ENCODE assay signal across 7 mouse cellular contexts in the genomic region with DNA sequence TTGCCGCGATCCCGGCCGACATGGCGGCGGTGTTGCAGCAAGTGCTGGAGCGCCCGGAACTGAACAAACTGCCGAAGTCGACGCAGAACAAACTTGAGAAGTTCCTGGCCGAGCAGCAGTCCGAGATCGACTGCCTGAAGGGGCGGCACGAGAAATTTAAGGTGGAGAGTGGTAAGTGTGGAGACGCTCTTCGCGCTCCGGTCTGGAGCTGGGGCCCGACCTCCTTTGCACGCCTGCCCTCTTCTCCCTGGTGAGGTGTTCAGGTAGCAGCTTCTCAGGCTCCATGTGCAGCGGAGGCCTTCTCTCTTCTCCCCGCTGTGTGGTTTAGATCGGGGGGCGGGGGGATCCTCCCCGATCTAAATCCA. TPM values are rescaled to one million over a fixed set of nuclear protein-coding genes. Genes with fewer than 3 reads are reported as not detected.
A peak's percentile ranks its signal among the peaks of the same experiment; 100 is the strongest.
DNase-seq lines count a peak whose midpoint lies in the region; ATAC-seq and TF ChIP-seq lines count a peak whose summit lies in the region.

No protein-coding gene starts in this region.

- H3K9me3 ChIP-seq in neural tube, embryonic 11.5 days (ENCODE audit: control insufficient read depth, low read length) = no peaks in the 10 kb centered on the region
- no peaks in the 10 kb centered on the region for H3K9me3 ChIP-seq in forebrain, embryonic 11.5 days (ENCODE audit: control insufficient read depth, low read length)
- H3K9me3 ChIP-seq in liver, embryonic 11.5 days (ENCODE audit: control insufficient read depth, low read length) = no peaks in the 10 kb centered on the region
- H3K9me3 ChIP-seq in stomach, postnatal 0 days (ENCODE audit: control insufficient read depth, low read length) = no peaks in the 10 kb centered on the region

- H3K27ac ChIP-seq in neural tube, embryonic 11.5 days (ENCODE audit: low read depth, low read length) = peak overlapping the region; percentile 63; the same call in 1 of the 2 replicates
- peak overlapping the region; percentile 66; the same call in 1 of the 2 replicates for H3K27ac ChIP-seq in forebrain, embryonic 11.5 days (ENCODE audit: low read depth, low read length)
- H3K27ac ChIP-seq in liver, embryonic 11.5 days (ENCODE audit: low read depth, low read length) = peak overlapping the region; percentile 91
- H3K27ac ChIP-seq in stomach, postnatal 0 days (replicated peaks) = peak overlapping the region; percentile 95

- peak overlapping the region; percentile 52 for H3K4me2 ChIP-seq in neural tube, embryonic 11.5 days (ENCODE audit: low read depth)
- H3K4me2 ChIP-seq in forebrain, embryonic 11.5 days (ENCODE audit: low read depth, low read length, severe bottlenecking) = peak overlapping the region; percentile 54
- H3K4me2 ChIP-seq in liver, embryonic 11.5 days = peak overlapping the region; percentile 60
- H3K4me2 ChIP-seq in stomach, postnatal 0 days (replicated peaks; ENCODE audit: low read depth) = peak overlapping the region; percentile 54

- WGBS in neural tube, embryonic 11.5 days = 0% methylated on average over 27 of the region's 27 CpGs
- under 1% methylated on average over 27 of the region's 27 CpGs for WGBS in forebrain, embryonic 11.5 days
- 0% methylated on average over 27 of the region's 27 CpGs for WGBS in liver, embryonic 11.5 days
- WGBS in stomach, postnatal 0 days = under 1% methylated on average over 27 of the region's 27 CpGs

- TF ChIP-seq EP300 in stomach, postnatal 0 days (optimal IDR thresholded peaks at IDR 0.05) = no peak

- TF ChIP-seq CTCF in stomach, postnatal 0 days (IDR thresholded peaks at IDR 0.05; ENCODE audit: low read depth) = no peak

- peak overlapping the region; percentile 68 for H3K9ac ChIP-seq in neural tube, embryonic 11.5 days (ENCODE audit: low read length)
- H3K9ac ChIP-seq in forebrain, embryonic 11.5 days (ENCODE audit: low read length) = peak overlapping the region; percentile 79
- peak overlapping the region; percentile 93 for H3K9ac ChIP-seq in liver, embryonic 11.5 days (ENCODE audit: low read depth, low read length)
- peak overlapping the region; percentile 83 for H3K9ac ChIP-seq in stomach, postnatal 0 days (ENCODE audit: low read length)

- H3K4me3 ChIP-seq in neural tube, embryonic 11.5 days (ENCODE audit: low read depth, low read length) = peak overlapping the region; percentile 82
- H3K4me3 ChIP-seq in forebrain, embryonic 11.5 days (ENCODE audit: low read depth, low read length) = peak overlapping the region; percentile 75
- peak overlapping the region; percentile 84 for H3K4me3 ChIP-seq in liver, embryonic 11.5 days (ENCODE audit: low read depth, low read length)
- H3K4me3 ChIP-seq in stomach, postnatal 0 days (ENCODE audit: low read depth, low read length) = peak overlapping the region; percentile 80

- ATAC-seq in neural tube, embryonic 11.5 days (ENCODE audit: insufficient read depth, low FRiP score, low TSS enrichment) = peak; percentile 53
- ATAC-seq in forebrain, embryonic 11.5 days (replicated peaks; ENCODE audit: low FRiP score) = peak; percentile 48
- peak; percentile 32 for ATAC-seq in liver, embryonic 11.5 days (replicated peaks; ENCODE audit: low FRiP score)
- peak; percentile 54 for ATAC-seq in stomach, postnatal 0 days (ENCODE audit: low FRiP score, low TSS enrichment)

- H3K36me3 ChIP-seq in neural tube, embryonic 11.5 days (ENCODE audit: control insufficient read depth, insufficient read depth, low read length) = no peaks in the 10 kb centered on the region; the same call in none of the 2 replicates
- H3K36me3 ChIP-seq in forebrain, embryonic 11.5 days (ENCODE audit: control insufficient read depth, insufficient read depth, low read length) = no peaks in the 10 kb centered on the region; the same call in 1 of the 2 replicates
- peaks cover 21% of the 10 kb centered on the region for H3K36me3 ChIP-seq in liver, embryonic 11.5 days (ENCODE audit: control insufficient read depth, insufficient read depth, low read length)
- H3K36me3 ChIP-seq in stomach, postnatal 0 days (ENCODE audit: control insufficient read depth, insufficient read depth, low read length) = peaks cover 9% of the 10 kb centered on the region

- H3K4me1 ChIP-seq in neural tube, embryonic 11.5 days (ENCODE audit: control insufficient read depth, insufficient read depth, low read length) = 0 out of 2 replicates have a peak, but pooled peaks cover 2% of the 10 kb centered on the region
- peaks cover 3% of the 10 kb centered on the region; the same call in 1 of the 2 replicates for H3K4me1 ChIP-seq in forebrain, embryonic 11.5 days (replicated peaks; ENCODE audit: control insufficient read depth, insufficient read depth, low read length)
- peaks cover 4% of the 10 kb centered on the region; the same call in 1 of the 2 replicates for H3K4me1 ChIP-seq in liver, embryonic 11.5 days (replicated peaks; ENCODE audit: control insufficient read depth, insufficient read depth, low read length)
- no peaks in the 10 kb centered on the region for H3K4me1 ChIP-seq in stomach, postnatal 0 days (replicated peaks; ENCODE audit: control insufficient read depth, insufficient read depth)

- H3K27me3 ChIP-seq in neural tube, embryonic 11.5 days (ENCODE audit: control insufficient read depth, insufficient read depth, low read length) = no peaks in the 10 kb centered on the region
- H3K27me3 ChIP-seq in forebrain, embryonic 11.5 days (ENCODE audit: control insufficient read depth, insufficient read depth, low read length) = no peaks in the 10 kb centered on the region
- no peaks in the 10 kb centered on the region for H3K27me3 ChIP-seq in liver, embryonic 11.5 days (replicated peaks; ENCODE audit: control insufficient read depth, insufficient read depth, low read length)
- no peaks in the 10 kb centered on the region for H3K27me3 ChIP-seq in stomach, postnatal 0 days (ENCODE audit: control insufficient read depth, insufficient read depth, low read length)

- no peak for DNase-seq in neural tube, embryonic 11.5 days (ENCODE audit: low spot score)
- DNase-seq in neural tube, embryonic 10.5 days (ENCODE audit: extremely low spot score, low spot score) = no peak
- DNase-seq in forebrain, embryonic 11.5 days (ENCODE audit: low spot score) = no peak
- DNase-seq in liver, embryonic 11.5 days (ENCODE audit: low spot score) = no peak
- DNase-seq in stomach, postnatal 0 days (ENCODE audit: low spot score) = no peak
- no peak for DNase-seq in frontal cortex, postnatal 25 days (ENCODE audit: low spot score in 2 of 2)
- no peak for DNase-seq in right cerebral cortex, adult 2 months (ENCODE audit: low spot score in 2 of 2)

RNA-seq across cellular contexts. Expression of a gene that starts 0.6 kb away (rescaled TPM):
- polyA plus RNA-seq in neural tube, embryonic 11.5 days (2014; fragmentation: Nextera tagmentation; extraction: Ambion mirVana) = 32.2 and 39.4 TPM in 2 replicates
- polyA plus RNA-seq in forebrain, embryonic 11.5 days (2014; fragmentation: Nextera tagmentation; extraction: Ambion mirVana) = 23.2 and 29.6 TPM in 2 replicates
- polyA plus RNA-seq in liver, embryonic 11.5 days (2014; fragmentation: Nextera tagmentation; extraction: Ambion mirVana) = 28.9 and 31.2 TPM in 2 replicates
- polyA plus RNA-seq in stomach, postnatal 0 days (2015; fragmentation: Nextera tagmentation; extraction: Ambion mirVana) = 37.3 and 40.3 TPM in 2 replicates

RNA-seq across cellular contexts. Expression of a gene that starts 0.8 kb away (rescaled TPM):
- 135 and 143 TPM in 2 replicates for polyA plus RNA-seq in neural tube, embryonic 11.5 days (2014; fragmentation: Nextera tagmentation; extraction: Ambion mirVana)
- polyA plus RNA-seq in forebrain, embryonic 11.5 days (2014; fragmentation: Nextera tagmentation; extraction: Ambion mirVana) = 183 and 191 TPM in 2 replicates
- polyA plus RNA-seq in liver, embryonic 11.5 days (2014; fragmentation: Nextera tagmentation; extraction: Ambion mirVana) = 169 and 171 TPM in 2 replicates
- 76.8 and 93.7 TPM in 2 replicates for polyA plus RNA-seq in stomach, postnatal 0 days (2015; fragmentation: Nextera tagmentation; extraction: Ambion mirVana)
